Comparison of ENCODE assay signal across 9 mouse cellular contexts in genomic region chr4:119937876-119938275, GRCm38 (mm10).
DNase-seq lines count a peak whose midpoint lies in the region; ATAC-seq and TF ChIP-seq lines count a peak whose summit lies in the region.
"Had no signal": no experiment of that assay in that cellular context is flagged by ENCODE, and none has a peak within 500 bp of the region (broad histone marks: within the 10 kb centered on the region; RNA-seq: fewer than 3 reads in every experiment).

No protein-coding gene starts in this region.

- TF ChIP-seq POLR2A in brain, embryonic 14.5 days (IDR thresholded peaks at IDR 0.05; ENCODE audit: borderline replicate concordance, extremely low read depth, insufficient read depth, insufficient read length, poor library complexity, severe bottlenecking) = no peak
- no peak for TF ChIP-seq POLR2A in limb, embryonic 14.5 days (IDR thresholded peaks at IDR 0.05; ENCODE audit: borderline replicate concordance, extremely low read depth, insufficient read depth, insufficient read length)

- no peak overlapping the region for H3K4me3 ChIP-seq in kidney, embryonic 14.5 days (ENCODE audit: low read length)
- no peak overlapping the region for H3K4me3 ChIP-seq in limb, embryonic 14.5 days (replicated peaks; ENCODE audit: low read length)
- H3K4me3 ChIP-seq: stomach, embryonic 15.5 days had no signal

- peak; percentile 70 for DNase-seq in adrenal gland, postnatal 10 days
- no peak for DNase-seq in adrenal gland, adult 8-10 months
- DNase-seq in brain, embryonic 14.5 days (ENCODE audit: low read depth) = peak; percentile 86
- peak; percentile 58 to 82 for DNase-seq in frontal cortex, postnatal 14 days (ENCODE audit: low spot score in 2 of 2)
- peak; percentile 42 for DNase-seq in limb, embryonic 14.5 days (ENCODE audit: low spot score)
- DNase-seq in telencephalon, adult 2 months (ENCODE audit: low read depth, low spot score) = peak; percentile 83
- no peak for DNase-seq in thymus, postnatal 25 days

- H3K4me1 ChIP-seq in kidney, embryonic 14.5 days (ENCODE audit: control insufficient read depth, insufficient read depth, low read length) = no peaks in the 10 kb centered on the region
- no peaks in the 10 kb centered on the region for H3K4me1 ChIP-seq in limb, embryonic 14.5 days (ENCODE audit: control insufficient read depth, insufficient read depth, low read length)

- no peaks in the 10 kb centered on the region for H3K27me3 ChIP-seq in kidney, embryonic 14.5 days (ENCODE audit: control insufficient read depth, insufficient read depth, low read length)
- H3K27me3 ChIP-seq in limb, embryonic 14.5 days (ENCODE audit: control insufficient read depth, insufficient read depth, low read length) = no peaks in the 10 kb centered on the region
- H3K27me3 ChIP-seq: stomach, embryonic 15.5 days had no signal

- no peaks in the 10 kb centered on the region for H3K9me3 ChIP-seq in kidney, embryonic 14.5 days (ENCODE audit: control insufficient read depth, low read length)
- H3K9me3 ChIP-seq in limb, embryonic 14.5 days (ENCODE audit: control insufficient read depth, low read length) = no peaks in the 10 kb centered on the region
- H3K9me3 ChIP-seq: stomach, embryonic 15.5 days had no signal

- 52% methylated on average over 7 of the region's 7 CpGs for WGBS in kidney, embryonic 14.5 days
- 69% methylated on average over 6 of the region's 7 CpGs for WGBS in limb, embryonic 14.5 days

- H3K9ac ChIP-seq in kidney, embryonic 14.5 days (ENCODE audit: low read depth, low read length) = no peak overlapping the region
- no peak overlapping the region for H3K9ac ChIP-seq in limb, embryonic 14.5 days (ENCODE audit: low read depth, low read length, severe bottlenecking)
- H3K9ac ChIP-seq: stomach, embryonic 15.5 days had no signal

- ATAC-seq in kidney, embryonic 14.5 days (ENCODE audit: low FRiP score, low TSS enrichment) = 0 out of 2 replicates have a peak, but pooled peaks have one; percentile 24
- peak; percentile 37; the same call in 1 of the 2 replicates for ATAC-seq in limb, embryonic 14.5 days (ENCODE audit: low FRiP score, low read depth)

- no peak overlapping the region; the same call in 1 of the 2 replicates for H3K27ac ChIP-seq in kidney, embryonic 14.5 days (ENCODE audit: low read depth, low read length)
- peak overlapping the region; percentile 52; the same call in 1 of the 2 replicates for H3K27ac ChIP-seq in limb, embryonic 14.5 days (replicated peaks; ENCODE audit: low read depth, low read length)
- H3K27ac ChIP-seq: stomach, embryonic 15.5 days had no signal

- no peak overlapping the region for H3K4me2 ChIP-seq in kidney, embryonic 14.5 days (replicated peaks; ENCODE audit: low read depth, low read length)
- no peak overlapping the region for H3K4me2 ChIP-seq in limb, embryonic 14.5 days (replicated peaks; ENCODE audit: low read depth, low read length, severe bottlenecking)
- H3K4me2 ChIP-seq: stomach, embryonic 15.5 days had no signal

- H3K36me3 ChIP-seq in kidney, embryonic 14.5 days (ENCODE audit: control insufficient read depth, insufficient read depth, low read length) = no peaks in the 10 kb centered on the region
- H3K36me3 ChIP-seq in limb, embryonic 14.5 days (ENCODE audit: control insufficient read depth, insufficient read depth, low read length) = no peaks in the 10 kb centered on the region
- H3K36me3 ChIP-seq: stomach, embryonic 15.5 days had no signal

- TF ChIP-seq CTCF in brain, embryonic 14.5 days (IDR thresholded peaks at IDR 0.05; ENCODE audit: borderline replicate concordance, extremely low read depth, insufficient read depth, insufficient read length) = no peak

Comparison
In these comparisons a context has a peak if more than half of its experiments do, and no peak if none do; other contexts are left out.
1. DNase-seq: peak in adrenal gland, postnatal 10 days (single experiment), brain, embryonic 14.5 days (single experiment), frontal cortex, postnatal 14 days (2 of 2), limb, embryonic 14.5 days (single experiment) and telencephalon, adult 2 months (single experiment); none in adrenal gland, adult 8-10 months (single experiment) and thymus, postnatal 25 days (single experiment).